Mouse (Mus musculus): ENCODE data around the gene Padi1.

Gene Padi1

GRCm38 (mm10) chr4:140860767-140861147 lies 15.2 kb upstream of the Padi1 start:
- no peak for DNase-seq

- DNase-seq, result peak in 1 of 2 experiments; percentile 21
Measured at GRCm38 (mm10) chr4:140860125-140860766, 14.7 kb upstream of the Padi1 start.

GRCm38 (mm10) chr4:140859291-140859690 lies 13.7 kb upstream of the Padi1 start:
- DNase-seq, result no peak

- no peak for DNase-seq
Measured at GRCm38 (mm10) chr4:140857813-140858212, 12.2 kb upstream of the Padi1 start.

GRCm38 (mm10) chr4:140857041-140857440 lies 11.5 kb upstream of the Padi1 start:
- DNase-seq, result no peak

GRCm38 (mm10) chr4:140855151-140855550 lies 9.6 kb upstream of the Padi1 start:
- no peak for DNase-seq

- no peak for DNase-seq
Measured at GRCm38 (mm10) chr4:140854455-140854864, 8.9 kb upstream of the Padi1 start.

- DNase-seq, result no peak
Measured at GRCm38 (mm10) chr4:140853626-140854025, 8.0 kb upstream of the Padi1 start.

- no peak for DNase-seq
Measured at GRCm38 (mm10) chr4:140849310-140849709, 3.7 kb upstream of the Padi1 start.

- peak; percentile 69 to 73 for DNase-seq
Measured at GRCm38 (mm10) chr4:140844991-140845390, 587 bp downstream of the Padi1 start.

GRCm38 (mm10) chr4:140843670-140844280 lies 1.8 kb downstream of the Padi1 start:
- no peak for DNase-seq

- DNase-seq, result no peak
Measured at GRCm38 (mm10) chr4:140842909-140843308, 2.7 kb downstream of the Padi1 start.

- peak; percentile 18 to 42 for DNase-seq
Measured at GRCm38 (mm10) chr4:140837879-140838278, 7.7 kb downstream of the Padi1 start.

- DNase-seq, result no peak
Measured at GRCm38 (mm10) chr4:140836208-140836866, 9.2 kb downstream of the Padi1 start.

GRCm38 (mm10) chr4:140835682-140836081 lies 9.9 kb downstream of the Padi1 start:
- peak; percentile 42 to 44 for DNase-seq

GRCm38 (mm10) chr4:140834327-140834934 lies 11.1 kb downstream of the Padi1 start:
- no peak for DNase-seq

- no peak for DNase-seq
Measured at GRCm38 (mm10) chr4:140832821-140833220, 12.8 kb downstream of the Padi1 start.

- DNase-seq, result no peak
Measured at GRCm38 (mm10) chr4:140831808-140832207, 13.8 kb downstream of the Padi1 start.

GRCm38 (mm10) chr4:140827237-140827636 lies 18.3 kb downstream of the Padi1 start:
- DNase-seq, result no peak

GRCm38 (mm10) chr4:140825942-140826341 lies 19.6 kb downstream of the Padi1 start:
- no peak for DNase-seq

- DNase-seq, result peak; percentile 23 to 29
Measured at GRCm38 (mm10) chr4:140821988-140822387, 23.6 kb downstream of the Padi1 start.

- DNase-seq, result no peak
Measured at GRCm38 (mm10) chr4:140817413-140817812, 28.2 kb downstream of the Padi1 start.

Measured in lung, adult 18-20 months (tissue).